Mouse (Mus musculus) layer of hippocampus, adult 18-20 months (tissue): ENCODE measurements around the gene Snx11. TPM values are rescaled to one million over a fixed set of nuclear protein-coding genes. Genes with fewer than 3 reads are reported as not detected.
"Not testable (repeated sequence)": the region's sequence is repeated elsewhere in the genome, so short reads cannot be mapped to it uniquely, and the experiment has no call there.

Experiments
- DNase-seq, 2 experiments: peaks; one replicate each; pipeline ENCODE4 v3.0.0; 2022; ENCODE audit warnings: low spot score in 2 of 2
- total RNA-seq, 2 experiments: library from RNA; stranded (reverse); gene quantifications; 2 replicates each; pipeline ENCODE4 v1.2.3; 2021

Snx11 gene
- total RNA-seq, 2 experiments from 2014 or later: 50.1 to 52.1 TPM

- DNase-seq: no peak
These were observed 19.2 kb upstream of the Snx11 start for GRCm38 (mm10) chr11:96796586-96796985.

DNA sequence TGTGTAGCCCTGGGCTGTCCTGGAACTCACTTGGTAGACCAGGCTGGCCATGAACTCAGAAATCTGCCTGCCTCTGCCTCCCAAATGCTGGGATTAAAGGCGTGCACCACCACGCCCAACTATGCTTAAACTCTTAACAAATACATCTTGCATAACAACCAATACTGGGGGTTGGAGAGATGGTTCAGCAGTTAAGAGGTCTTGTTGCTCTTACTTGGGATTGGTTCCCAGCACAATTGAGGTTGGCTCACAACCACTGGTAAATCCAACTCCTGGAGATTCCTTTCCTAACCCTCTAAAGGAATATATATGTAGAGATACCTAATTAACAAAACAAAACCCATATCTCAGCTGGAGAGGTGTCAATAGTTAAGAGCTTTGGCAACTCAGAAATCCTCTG, 18.7 kb upstream of the Snx11 start:
- DNase-seq: no peak

GRCm38 (mm10) chr11:96795491-96795890, 18.1 kb upstream of the Snx11 start:
- no peak for DNase-seq

- no peak for DNase-seq
These were observed 13.3 kb upstream of the Snx11 start for GRCm38 (mm10) chr11:96790681-96791080.

- DNase-seq: no peak
These were observed 12.6 kb upstream of the Snx11 start for GRCm38 (mm10) chr11:96789990-96790389.

DNA sequence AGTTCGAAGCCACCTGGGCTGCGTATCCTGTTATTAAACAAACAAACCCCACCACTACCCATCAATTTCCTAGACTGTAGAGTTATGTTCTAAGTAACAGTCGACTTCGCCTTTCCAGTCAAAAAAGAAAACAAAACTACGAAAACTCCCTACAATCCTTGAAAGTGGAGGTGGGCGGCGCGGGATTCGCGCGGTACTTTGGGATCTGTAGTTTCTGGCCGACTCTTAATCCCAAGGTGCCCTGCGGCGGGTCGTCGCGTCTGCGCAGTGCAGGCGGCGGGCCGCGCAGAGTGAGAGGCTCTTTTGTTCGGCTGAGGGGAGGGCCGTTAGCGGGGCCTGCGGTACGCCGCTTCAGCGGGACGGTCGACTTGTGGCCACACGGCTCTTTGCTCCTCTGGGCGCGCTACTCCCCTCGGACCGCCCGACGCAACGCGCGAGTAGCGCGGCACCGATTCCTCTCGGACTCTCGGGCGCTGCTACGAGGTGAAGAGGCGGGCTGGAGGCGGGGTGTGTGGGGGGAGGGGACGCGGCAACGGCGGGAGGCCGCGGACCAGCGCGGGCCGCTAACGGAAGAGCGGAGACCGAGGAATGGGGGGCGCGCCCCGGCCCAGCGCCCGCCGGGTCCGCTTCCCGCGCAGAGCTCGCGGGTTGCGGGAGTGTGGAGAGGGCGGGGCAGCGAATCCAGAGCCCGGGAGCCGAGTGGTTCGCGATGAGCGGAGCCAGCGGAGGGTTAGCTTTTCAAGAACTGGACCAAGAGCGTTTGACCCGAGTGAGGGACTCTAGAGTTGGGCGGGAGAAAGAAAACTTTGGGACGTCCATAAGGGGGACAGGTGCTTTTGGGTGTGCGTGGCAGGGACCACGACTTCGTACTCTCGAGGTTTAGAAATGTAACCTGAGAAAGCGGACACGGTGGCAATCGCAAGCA, 11.8 kb upstream of the Snx11 start, which contains the start of gene Cbx1:
Gene Cbx1, plus strand, starts transcription at position 257 of the 925 bp plus-strand sequence.
- DNase-seq: peak; percentile 92 to 94

GRCm38 (mm10) chr11:96786731-96787450, 9.5 kb upstream of the Snx11 start:
- DNase-seq: no peak

- DNase-seq: peak in 1 of 2 experiments; percentile 66
These were observed 7.5 kb upstream of the Snx11 start for GRCm38 (mm10) chr11:96784847-96785246.

DNA sequence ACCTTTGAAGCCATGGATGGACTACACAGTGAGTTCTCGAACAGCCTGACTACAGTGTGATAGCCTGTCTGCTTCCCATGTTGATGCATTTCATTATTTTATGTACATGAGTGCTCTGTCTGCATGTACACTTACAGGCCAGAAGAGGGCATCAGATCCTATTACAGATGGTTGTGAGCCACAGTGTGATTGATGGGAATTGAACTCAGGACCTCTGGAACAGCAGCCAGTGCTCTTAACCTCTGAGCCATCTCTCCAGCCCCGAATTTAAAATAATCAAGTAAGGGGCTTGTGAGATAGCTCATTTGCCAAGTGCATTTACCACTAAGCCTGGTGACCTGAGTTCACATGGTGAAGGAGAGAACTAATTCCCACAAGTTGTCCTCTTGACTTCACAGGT, 4.1 kb upstream of the Snx11 start:
- no peak for DNase-seq

DNA sequence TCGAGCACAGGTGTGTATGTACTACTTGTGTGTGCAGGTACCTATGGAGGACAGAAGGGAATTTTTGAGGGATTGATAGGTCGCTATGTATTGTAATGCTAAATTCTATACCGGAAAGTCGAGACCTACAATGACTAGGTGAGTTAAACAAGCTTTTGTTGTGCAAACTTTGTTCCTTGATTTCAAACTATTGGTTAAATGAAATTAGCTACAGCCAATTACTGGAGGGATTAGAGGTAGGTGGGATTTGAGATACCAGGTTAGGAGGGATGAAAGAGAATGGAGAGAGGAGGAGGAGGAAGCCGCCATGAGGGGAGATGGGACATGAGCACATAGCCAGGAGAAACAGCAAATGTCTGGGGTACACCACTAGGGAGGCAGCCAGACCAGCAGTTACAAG, 2.9 kb upstream of the Snx11 start:
- DNase-seq: no peak

GRCm38 (mm10) chr11:96778061-96778627, 785 bp upstream of the Snx11 start:
- DNase-seq: not testable (repeated sequence)

- DNase-seq: no peak
These were observed 1.3 kb downstream of the Snx11 start for GRCm38 (mm10) chr11:96776068-96776467.

DNA sequence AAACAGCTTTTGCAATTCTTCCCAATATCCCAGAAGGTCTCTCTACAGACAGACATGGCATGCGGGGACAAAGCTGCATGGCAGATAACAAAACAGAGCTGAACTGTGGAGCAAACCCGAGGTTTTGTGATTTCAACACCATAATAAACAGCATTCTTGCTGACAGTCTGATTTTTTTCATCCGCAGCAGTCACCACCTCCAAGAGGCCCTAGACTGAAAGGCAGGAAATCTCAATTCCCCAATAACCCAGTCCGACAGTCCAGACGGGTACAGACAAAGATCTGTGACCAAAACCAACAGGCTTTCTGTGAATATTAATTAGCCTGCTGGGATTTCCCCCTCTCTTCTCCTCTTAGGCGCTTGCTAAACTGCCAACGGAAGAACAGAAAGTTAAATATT, 1.7 kb downstream of the Snx11 start:
- DNase-seq: no peak

DNA sequence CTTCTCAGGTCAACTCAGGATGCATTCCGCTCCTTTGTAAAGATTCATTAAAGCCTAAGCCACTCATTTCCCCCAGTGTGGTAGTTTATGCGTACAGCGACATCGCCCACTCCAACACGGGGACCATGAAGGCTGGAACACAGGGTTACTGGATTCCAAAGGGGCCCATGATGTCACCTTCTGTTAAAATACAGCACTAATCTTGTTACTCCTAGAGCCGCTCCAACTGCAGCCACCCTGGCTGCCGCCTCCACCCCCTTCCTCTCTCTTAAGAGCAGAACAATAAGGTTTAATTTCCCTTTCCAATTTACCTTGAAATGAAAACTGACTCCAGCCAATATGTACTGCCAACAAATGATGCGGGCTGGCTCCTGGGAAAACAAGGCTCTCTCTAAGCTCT, 2.3 kb downstream of the Snx11 start:
- DNase-seq: peak in 1 of 2 experiments; percentile 33

- DNase-seq: no peak
These were observed 2.8 kb downstream of the Snx11 start for GRCm38 (mm10) chr11:96774536-96774935.

DNA sequence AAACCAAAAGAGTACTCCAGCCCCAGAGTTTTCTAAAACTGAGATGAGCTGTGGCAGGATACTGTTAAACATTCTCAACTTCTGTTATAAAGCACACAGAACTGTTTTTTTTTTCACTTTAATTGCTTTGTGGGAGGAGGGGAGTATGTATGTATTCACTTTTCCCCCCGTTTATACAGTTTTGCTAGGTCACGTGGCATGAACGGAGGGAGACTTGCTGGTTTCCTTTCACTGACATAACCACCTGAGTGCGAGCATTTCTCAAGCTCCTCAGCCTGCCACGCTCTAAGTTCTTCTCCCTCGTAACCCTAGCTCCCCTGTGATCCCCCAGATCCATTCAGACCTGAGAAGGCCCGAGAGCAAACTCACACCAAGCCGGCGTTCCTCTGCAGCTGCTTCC, 4.9 kb downstream of the Snx11 start:
- no peak for DNase-seq

- no peak for DNase-seq
These were observed 5.9 kb downstream of the Snx11 start for GRCm38 (mm10) chr11:96771274-96771975.

- no peak for DNase-seq
These were observed 9.1 kb downstream of the Snx11 start for GRCm38 (mm10) chr11:96768240-96768639.

DNA sequence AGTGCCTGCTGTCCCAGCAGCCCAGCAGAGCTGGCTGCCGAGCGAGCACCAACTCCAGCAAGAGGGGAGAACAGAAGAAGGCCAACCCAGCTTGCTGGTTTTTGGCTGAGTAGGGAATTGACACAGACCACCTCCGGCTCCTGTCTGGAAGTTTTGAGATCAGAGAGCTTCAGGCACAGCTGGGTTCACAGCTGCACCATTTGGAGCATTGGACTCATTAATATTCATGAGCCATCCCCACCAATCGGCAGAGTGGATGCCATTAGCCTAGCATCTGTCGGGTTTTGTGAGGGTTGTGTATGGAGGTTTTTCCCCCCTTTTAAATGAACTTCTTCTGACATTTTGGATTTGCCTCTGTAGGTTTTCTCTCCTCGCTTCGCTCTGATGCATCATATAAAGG, 10.3 kb downstream of the Snx11 start:
- peak in 1 of 2 experiments; percentile 42 for DNase-seq

DNA sequence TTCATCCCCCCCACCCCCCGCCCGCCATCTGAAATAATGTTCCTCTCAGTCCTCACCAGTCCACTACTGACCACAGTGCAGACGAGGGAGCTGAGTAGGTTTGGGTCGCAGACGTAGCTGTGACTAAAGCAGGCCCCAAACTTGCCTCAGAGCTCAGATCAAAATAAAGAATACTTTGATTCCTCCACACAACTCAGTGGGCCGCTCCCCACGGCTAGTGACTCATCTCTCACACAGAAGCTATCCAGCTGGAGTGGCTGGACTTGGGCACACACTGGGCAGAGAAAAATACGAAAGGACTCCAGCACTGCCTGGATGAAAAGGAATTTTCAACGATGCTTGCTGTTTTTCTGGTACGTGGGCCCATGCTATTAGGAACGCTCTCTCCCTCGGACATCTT, 10.8 kb downstream of the Snx11 start:
- no peak for DNase-seq

DNA sequence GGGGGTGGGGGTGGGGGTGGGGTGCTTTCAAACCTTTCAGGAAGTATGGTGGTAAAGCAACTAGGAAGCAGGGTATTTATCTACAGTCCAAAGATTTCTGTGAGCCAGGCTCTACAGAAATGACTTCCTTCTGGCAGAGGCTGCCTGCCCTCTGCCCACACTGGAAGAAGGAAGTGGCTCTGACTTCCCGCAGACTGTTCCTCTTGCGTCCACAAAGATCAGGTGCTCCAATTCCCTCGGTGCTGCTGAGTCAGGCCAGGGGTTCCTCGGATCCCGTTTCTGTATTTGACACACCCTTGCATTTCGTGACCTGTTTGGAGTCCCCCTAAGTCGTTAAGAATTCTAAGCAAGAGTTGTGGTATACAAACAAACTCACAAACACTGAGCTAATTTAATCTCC, 11.7 kb downstream of the Snx11 start:
- DNase-seq: no peak
